Mouse (Mus musculus) ES-CJ7 (cell line): ENCODE data around the gene Pou2f3.
"Not testable (repeated sequence)": the region's sequence is repeated elsewhere in the genome, so short reads cannot be mapped to it uniquely, and the experiment has no call there.

ENCODE experiments used
- DNase-seq: peaks from one replicate; pipeline ENCODE4 v3.0.0; 2011; ENCODE audit warnings: low read depth, low spot score

Pou2f3 gene

GRCm38 (mm10) chr9:43166346-43166745, 43.8 kb downstream of the Pou2f3 start:
- DNase-seq = no peak

GRCm38 (mm10) chr9:43155960-43156359, 54.2 kb downstream of the Pou2f3 start:
- DNase-seq = no peak

- no peak for DNase-seq
Observed at GRCm38 (mm10) chr9:43151779-43152178, 58.4 kb downstream of the Pou2f3 start.

GRCm38 (mm10) chr9:43150957-43151356, 59.2 kb downstream of the Pou2f3 start:
- no peak for DNase-seq

GRCm38 (mm10) chr9:43150075-43150474, 60.1 kb downstream of the Pou2f3 start:
- DNase-seq = no peak

GRCm38 (mm10) chr9:43149498-43149897, 60.7 kb downstream of the Pou2f3 start:
- DNase-seq = no peak

GRCm38 (mm10) chr9:43145196-43145595, 65.0 kb downstream of the Pou2f3 start:
- no peak for DNase-seq

- peak; percentile 73 for DNase-seq
Observed at GRCm38 (mm10) chr9:43144206-43144810, 65.9 kb downstream of the Pou2f3 start.

GRCm38 (mm10) chr9:43141839-43142238, 68.3 kb downstream of the Pou2f3 start:
- DNase-seq = peak; percentile 67

GRCm38 (mm10) chr9:43133525-43133924, 76.6 kb downstream of the Pou2f3 start:
- no peak for DNase-seq

- peak; percentile 76 for DNase-seq
Observed at GRCm38 (mm10) chr9:43132380-43132779, 77.8 kb downstream of the Pou2f3 start.

GRCm38 (mm10) chr9:43131940-43132339, 78.2 kb downstream of the Pou2f3 start:
- DNase-seq = no peak

- peak; percentile 42 for DNase-seq
Observed at GRCm38 (mm10) chr9:43130684-43131083, 79.5 kb downstream of the Pou2f3 start.

GRCm38 (mm10) chr9:43127101-43127787, 82.9 kb downstream of the Pou2f3 start:
- no peak for DNase-seq

GRCm38 (mm10) chr9:43122379-43122778, 87.8 kb downstream of the Pou2f3 start:
- peak; percentile 46 for DNase-seq

GRCm38 (mm10) chr9:43121948-43122347, 88.2 kb downstream of the Pou2f3 start:
- DNase-seq = not testable (repeated sequence)

- DNase-seq = no peak
Observed at GRCm38 (mm10) chr9:43116997-43117336, 93.2 kb downstream of the Pou2f3 start.

- peak; percentile 80 for DNase-seq
Observed at GRCm38 (mm10) chr9:43116134-43116996, 93.8 kb downstream of the Pou2f3 start, which contains the start of gene Tmem136. Gene Tmem136, minus strand, starts transcription at chr9:43116570.

GRCm38 (mm10) chr9:43115431-43116133, 94.6 kb downstream of the Pou2f3 start:
- DNase-seq = no peak

- DNase-seq = no peak
Observed at GRCm38 (mm10) chr9:43114833-43115232, 95.3 kb downstream of the Pou2f3 start.

- no peak for DNase-seq
Observed at GRCm38 (mm10) chr9:43110286-43110980, 99.7 kb downstream of the Pou2f3 start.
